Mouse (Mus musculus) heart, adult 18-20 months (tissue): ENCODE measurements around the gene Gm9999. TPM values are rescaled to one million over a fixed set of nuclear protein-coding genes. Genes with fewer than 3 reads are reported as not detected.
"Not testable (repeated sequence)": the region's sequence is repeated elsewhere in the genome, so short reads cannot be mapped to it uniquely, and the experiment has no call there.

Experiments
- DNase-seq, 2 experiments: peaks; one replicate each; pipeline ENCODE4 v3.0.0; 2021 to 2022; ENCODE audit warnings: mixed read lengths in 1 of 2
- long read RNA-seq, 2 experiments: library from polyadenylated mRNA; stranded (forward); transcript quantifications; one replicate each; pipeline ENCODE4 v2.0.0; 2021
- total RNA-seq, 2 experiments: library from RNA; stranded (reverse); gene quantifications; 2 replicates each; pipeline ENCODE4 v1.2.3; 2021

Gm9999 gene
- total RNA-seq: not detected
- long read RNA-seq, experiment 1, partial matches to known transcripts: 0 of 1 reads
- long read RNA-seq, experiment 1, other reads (novel, unspliced or antisense): 0 of 1 reads
- long read RNA-seq, experiment 2: 0 reads

DNA sequence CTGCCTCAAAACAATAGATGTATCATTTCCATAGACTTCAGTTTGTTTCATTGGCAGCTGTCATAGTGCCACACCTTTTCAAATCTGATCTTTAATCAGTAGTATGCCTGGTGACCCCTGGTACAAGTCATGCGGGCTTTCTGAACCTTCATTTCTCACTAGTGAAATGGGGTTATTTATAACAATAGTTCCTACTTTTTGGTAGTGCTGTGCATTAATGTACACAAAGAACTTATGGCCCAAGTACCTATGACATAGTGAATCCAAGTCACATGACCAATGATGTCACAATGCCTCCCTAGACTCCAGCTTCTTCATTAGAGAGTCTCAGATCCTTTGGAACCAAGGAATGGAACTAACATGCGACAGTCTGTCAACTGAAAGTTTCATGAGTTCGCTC is at the start of gene Gm9999:
Gene Gm9999, plus strand, starts transcription at position 301 of the 400 bp plus-strand sequence.
- DNase-seq: no peak

DNA sequence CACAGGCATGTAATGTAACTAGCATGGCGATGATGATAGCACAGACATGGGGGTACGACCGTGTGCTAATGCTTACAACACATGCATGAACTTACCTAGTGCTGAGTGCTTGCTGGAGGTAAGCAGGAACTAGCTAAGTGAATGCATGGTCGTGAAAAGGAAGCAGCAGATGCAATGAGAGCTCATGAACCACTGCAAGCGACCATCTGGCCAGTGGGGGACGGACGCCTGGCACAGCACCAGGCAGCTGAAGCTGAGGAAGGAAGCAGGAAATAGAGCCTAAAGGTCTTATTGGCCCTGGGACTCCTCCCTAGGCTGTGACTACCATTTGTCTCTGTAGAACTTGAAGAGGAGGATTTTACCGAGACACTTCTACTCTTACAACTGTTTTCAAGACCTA is 48.6 kb upstream of the Gm9999 start:
- no peak for DNase-seq

DNA sequence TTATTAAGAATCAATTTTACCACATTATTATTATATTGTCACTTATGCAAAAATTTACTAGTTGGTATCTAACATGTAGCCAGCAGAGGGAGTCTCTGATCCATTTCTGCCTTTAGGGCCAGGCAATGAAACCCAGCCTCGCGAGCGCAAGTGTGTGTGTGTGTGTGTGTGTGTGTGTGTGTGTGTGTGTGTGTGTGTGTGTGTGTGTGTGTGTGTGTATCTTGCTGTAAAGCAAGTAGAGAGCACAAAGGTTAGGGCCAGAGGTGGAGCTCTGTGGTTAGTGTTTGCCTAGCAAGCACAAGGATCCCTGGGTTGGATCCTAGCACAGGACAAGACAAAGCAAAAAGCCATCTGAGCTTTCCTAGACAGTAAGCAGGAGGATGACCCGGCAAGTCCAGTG is 47.5 kb upstream of the Gm9999 start:
- DNase-seq: peak; percentile 14 to 29

DNA sequence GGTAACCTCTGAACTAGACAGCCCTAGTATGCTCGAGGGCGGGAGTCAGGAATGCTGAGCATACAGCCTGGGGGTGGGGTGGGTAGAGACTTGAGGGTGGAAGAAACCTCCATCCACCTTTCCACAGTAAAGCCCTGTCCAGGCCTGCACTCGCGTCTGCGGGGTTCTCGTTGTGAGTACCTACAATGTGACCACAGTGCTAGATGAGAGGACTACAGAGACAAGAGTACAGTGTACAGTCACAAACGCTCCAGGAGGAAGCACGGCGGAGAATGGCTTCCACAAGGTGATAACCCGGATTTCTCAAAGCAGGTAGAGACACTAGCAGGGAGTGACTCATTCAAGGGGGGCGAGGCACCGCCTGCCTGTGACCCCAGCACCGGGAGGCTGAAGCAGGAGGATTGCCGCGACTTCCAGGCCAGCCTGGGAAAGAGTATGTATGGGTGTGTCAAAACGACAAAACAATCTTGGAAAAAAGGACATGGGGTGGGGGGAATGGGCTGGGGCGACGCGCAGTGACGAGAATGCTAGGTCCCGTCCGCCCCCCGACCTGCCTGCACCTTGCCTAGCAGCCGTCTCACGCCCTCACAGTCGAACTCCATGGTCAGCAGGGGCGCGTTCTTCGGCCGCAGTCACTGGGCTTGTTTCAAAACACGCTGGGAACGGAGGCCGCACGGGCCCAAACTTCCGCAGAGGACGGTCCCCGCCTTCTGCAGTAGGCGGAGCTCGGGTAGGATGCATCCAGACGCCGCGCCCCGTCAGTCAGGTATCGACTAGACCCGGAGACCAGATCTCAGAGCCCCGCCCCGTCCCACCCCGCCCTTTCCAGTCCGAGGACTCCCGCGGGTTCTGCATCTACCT is 25.3 kb upstream of the Gm9999 start, which contains the start of gene Uevld:
Gene Uevld, minus strand, starts transcription at position 697 of the 861 bp plus-strand sequence.
- DNase-seq: peak; percentile 96 to 99

DNA sequence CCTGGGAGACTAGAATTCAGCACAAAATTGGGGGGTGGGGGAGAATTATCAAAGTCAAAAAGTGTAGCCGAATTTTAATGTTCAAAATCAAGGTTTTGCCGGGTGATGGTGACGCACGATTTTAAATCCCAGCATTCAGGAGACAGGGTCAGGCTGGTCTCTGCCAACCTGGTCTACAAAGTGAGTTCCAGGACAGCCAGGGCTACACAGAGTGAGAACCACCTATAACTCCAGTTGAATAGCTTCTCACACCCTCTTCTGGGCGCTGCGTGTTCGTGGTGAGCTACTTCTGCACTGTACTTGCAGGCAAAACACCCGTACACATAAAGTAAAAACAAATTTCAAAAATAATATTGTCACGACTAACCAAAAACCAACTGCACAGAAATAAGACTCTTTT is 24.5 kb upstream of the Gm9999 start:
- DNase-seq: peak in 1 of 2 experiments; percentile 8

DNA sequence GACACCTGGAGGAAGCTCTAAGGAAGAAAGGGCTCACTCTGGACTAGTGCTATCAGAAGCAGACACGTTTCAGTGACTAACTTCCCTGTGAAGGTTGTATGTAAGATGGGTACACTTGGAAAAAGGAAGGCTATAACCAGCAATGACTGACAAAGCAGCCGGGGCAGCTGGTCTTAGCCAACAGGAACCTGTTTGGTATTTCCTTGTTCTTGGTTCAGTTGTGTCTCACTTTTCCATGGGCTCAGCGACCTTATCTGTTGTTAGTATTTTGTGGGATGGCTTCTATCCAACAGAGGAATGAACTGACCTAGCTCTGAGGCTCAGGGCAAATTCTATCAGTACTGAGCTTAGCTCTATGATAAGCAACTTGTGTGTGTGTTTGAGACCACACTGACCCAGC is 22.4 kb upstream of the Gm9999 start:
- DNase-seq: no peak

DNA sequence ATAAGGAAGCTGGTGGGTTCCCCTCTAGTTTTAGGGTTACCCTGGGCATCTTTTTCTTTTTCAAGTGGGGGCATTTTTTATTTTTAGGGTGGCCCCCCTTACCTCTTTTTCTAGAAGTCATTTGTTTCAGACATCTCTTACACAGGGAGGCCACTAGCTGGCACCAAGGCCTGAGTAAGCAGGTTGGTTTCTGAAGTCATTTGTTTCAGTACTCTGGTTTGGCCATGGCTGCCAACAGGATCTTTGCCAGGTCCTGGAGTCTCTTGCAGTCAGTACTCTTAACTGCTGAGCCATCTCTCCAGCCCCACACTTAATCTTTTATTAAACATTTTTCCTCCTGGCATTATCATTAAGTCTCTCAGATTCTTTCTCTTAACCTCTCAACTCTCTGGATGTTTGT is 21.2 kb upstream of the Gm9999 start:
- peak in 1 of 2 experiments; percentile 11 for DNase-seq

DNA sequence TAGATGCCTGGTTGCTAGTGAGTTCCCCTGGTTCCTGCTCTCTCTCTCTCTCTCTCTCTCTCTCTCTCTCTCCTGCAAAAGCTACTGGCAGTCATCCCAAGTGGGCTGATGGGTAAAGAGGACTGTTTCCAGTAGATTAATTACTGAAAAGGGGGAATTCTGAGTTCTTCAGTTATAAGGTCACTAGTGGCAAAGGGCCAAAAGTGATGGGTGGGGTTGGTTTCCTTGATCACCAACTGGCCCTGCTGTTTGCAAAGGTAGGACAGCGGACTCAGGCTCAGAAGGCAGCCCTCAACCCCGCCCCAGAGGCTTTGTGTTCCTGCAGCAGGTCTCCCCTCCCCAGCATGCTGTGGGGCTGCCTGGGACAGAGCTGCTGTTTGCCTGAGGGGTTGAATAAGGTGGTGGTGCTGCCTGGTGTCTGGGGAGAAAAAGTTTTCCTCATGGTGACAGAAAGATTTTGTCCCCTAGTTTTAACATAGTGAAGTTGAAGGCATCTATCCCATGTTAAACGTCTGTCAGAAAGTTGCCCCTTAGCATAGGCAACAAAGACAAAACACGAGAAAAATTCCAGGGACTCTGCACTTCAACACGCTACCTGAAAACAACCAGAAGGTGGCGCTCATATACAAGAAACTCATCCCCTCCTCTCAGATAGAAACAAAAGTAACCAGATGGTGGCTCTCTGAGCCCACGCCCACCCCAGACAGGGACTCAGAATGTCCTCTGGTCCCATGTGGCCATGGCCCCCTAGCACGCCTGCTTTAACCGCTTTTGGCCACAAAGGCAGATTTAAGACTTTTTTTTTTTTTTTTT is 20.4 kb upstream of the Gm9999 start:
- peak; percentile 76 to 86 for DNase-seq

DNA sequence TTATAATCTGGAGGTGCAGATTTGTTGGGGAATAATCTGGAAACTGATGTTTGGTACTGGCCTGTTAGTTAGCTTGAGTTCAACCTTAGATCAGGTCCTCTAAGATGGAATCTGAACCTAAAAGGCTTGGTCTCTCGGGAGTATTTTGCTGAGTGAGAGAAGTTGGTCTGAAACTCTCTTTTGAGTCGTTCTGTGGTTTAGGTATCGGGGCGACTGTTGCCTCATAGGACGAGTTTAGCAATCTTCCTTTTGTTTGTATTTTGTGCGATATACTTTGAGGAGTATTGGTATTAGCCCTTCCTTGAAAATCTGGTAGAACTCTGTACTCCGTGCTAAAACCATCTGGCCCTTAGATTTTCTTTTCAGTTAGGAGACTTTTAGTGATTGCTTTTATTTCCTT is 19.3 kb upstream of the Gm9999 start:
- no peak for DNase-seq

DNA sequence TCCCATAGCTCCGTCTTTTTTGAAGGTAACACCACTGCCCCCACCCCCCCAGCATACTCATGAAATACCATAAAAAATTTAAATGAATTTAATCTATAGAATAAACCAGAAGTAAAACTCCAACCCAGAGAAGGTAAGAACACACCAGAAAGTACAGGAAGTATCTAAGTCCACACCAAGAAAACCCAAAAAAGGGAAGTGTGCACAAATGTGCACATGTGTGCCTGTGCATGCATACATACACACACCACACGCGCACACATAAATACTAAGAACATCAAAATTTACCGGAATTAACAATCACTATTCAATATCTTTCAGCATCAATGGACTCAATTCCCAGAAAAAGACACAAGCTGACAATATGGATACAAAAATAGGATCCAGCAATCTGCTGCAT is 13.5 kb upstream of the Gm9999 start:
- DNase-seq: no peak

DNA sequence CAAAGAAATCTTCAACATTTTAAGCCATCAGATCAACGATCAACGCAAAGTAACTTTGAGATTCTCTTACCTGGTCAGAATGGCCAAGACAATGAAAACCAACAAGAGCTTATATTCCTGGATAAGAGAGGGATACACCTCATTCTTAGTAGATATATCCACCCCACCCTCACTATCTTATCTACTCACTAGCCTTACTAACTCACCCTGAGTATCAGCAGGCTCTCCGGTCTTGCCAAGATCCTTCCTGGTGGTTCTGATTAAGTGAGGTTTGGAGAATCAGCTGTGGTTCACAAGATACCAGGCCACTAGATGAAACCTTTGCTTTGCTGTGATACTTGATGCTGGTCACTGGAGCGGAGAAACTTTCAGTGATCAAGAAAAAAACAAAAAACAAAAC is 8.7 kb upstream of the Gm9999 start:
- no peak for DNase-seq

DNA sequence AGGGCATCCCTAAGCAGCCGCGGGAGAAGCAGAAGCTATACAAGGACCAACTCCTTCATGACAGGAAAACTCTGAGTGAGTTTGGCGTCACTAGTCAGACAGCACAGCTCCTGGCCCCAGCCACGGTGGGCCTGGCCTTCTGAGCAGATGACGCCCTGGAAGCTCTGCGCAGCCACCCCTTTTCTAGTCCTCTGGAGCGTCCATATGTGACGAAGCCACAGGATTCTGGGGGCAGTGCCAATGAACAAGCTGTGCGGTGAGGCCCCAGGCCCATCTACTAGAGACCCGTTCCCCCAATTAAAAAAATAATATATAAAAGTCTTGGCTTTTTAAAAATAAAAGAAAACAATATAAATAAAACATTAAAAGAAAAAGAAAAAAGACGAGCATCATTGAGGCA is 7.9 kb upstream of the Gm9999 start:
- DNase-seq: no peak

DNA sequence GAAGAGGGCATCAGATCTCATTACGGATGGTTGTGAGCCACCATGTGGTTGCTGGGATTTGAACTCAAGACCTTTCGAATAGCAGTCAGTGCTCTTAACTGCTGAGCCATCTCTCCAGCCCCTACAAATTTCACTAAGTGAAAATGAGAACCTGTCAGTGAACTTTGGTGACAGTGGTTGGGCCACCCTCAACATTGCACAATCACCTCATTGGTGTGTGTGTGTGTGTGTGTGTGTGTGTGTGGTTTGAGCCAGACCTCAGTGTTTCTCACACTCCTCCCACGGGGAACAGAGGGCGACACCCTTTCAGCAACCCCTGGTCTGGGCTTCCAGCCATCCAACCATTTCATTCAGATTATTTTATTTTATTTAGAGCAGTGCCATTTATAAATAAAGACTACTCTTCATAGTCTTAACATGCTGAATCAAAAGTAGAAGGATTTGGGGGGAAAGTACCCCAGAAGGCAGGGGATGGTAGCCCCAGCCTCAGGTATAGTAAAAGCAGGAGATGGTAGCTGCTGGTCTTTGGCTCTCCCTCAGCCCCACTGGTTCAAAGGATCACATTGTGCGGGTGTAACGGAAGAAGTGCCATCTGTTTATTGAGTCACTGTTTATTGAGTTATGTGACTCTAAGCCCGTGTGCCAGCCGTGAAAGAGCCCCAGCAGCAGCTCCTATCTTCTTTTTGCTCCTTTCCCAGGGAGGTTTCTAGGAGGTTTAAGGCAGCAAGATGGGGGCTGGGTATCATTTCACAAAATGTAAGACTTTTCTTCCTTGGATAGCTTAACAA is 2.5 kb downstream of the Gm9999 start:
- no peak for DNase-seq

DNA sequence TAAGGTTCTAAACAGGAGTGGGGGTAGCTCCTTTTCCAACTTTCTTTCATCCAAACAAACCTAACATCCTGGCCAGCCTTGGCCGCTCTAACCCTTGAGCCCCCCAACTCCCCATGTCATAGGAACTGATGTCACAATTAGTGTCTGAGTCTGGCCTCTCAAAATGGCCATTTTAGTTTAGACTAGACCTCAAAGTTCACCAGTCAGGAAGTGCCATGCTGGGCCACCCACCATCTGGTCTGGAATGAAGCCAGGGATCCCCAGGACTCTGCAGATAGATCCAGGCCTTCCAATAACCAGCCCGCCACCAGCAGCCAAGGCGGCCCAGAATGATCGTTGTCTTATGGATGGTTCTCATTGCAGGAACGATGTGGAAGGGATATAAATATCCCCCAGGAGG is 3.3 kb downstream of the Gm9999 start:
- no peak for DNase-seq

DNA sequence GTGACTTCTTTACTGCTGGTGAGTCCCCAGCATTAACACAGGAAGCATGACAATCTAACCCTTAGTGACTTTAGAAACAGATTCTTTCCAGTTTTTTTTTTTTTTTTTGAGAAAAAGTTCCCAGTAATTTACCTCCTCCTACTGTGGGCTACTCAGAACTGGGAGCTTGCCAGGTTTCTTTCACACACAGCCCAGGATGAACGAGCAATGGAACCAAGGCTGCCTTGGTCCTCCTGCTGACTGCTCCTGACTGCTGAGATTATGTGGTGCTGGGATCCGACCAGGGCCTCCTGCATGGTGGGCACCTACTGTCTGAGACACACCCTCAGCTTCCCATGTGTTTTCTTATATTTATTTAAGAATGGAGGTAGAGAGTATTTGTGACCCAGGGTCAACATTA is 3.7 kb downstream of the Gm9999 start:
- no peak for DNase-seq

DNA sequence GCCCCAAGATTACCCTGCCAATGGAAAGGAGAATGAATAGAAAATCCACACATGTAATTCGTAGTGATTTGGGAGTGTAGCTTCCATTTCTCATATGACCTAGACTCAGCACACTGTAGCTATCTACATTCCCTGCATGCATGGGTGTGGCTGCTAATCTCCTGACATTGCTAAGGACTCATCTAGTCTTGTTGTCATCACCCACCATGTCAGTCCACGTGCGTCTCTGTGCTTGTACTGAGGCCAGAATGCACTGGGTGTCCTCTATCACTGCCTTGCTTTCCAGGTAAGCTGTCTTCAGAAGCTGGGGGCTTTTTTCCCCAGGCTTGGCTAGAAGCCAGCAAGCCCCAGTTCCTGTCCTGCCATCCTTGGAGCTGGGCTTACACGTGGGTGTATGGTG is 6.0 kb downstream of the Gm9999 start:
- not testable (repeated sequence) for DNase-seq

DNA sequence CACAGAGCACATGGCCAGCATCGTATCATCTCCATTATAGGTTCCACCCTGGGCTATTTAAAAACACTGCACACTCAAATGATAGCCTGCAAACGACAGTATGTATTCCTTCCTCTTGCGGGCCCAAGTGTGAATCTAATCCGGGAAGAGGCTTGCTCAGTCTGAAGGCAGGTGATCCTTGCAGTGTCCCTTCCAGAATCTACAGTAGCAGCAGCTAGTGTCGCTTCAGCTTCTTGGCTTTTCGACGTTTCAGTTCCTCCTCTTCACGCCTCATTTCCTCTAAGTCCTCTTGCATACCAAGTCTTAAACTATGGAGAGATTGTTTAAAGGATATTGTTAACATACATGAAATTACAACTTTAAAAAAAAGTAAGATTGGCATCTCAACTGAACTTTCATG is 9.7 kb downstream of the Gm9999 start:
- no peak for DNase-seq

DNA sequence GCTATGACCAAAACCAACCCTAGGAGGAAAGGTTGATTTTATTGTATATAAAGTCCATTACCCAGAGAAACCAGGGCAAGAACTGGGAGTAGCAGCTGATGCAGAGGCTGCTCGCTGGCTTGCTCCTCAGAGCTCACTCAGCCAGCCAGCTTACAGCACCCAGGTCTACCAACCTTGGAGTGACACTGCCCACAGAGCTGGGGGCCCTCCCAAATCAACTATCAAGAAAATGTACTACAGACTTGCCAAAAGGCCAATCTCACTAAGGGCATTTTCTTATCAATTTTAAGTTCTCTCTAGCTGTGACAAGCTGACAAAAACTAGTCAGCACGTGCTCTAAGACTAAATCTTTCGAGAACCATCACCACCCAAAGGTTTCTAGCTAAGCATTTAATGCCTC is 12.2 kb downstream of the Gm9999 start:
- DNase-seq: no peak

DNA sequence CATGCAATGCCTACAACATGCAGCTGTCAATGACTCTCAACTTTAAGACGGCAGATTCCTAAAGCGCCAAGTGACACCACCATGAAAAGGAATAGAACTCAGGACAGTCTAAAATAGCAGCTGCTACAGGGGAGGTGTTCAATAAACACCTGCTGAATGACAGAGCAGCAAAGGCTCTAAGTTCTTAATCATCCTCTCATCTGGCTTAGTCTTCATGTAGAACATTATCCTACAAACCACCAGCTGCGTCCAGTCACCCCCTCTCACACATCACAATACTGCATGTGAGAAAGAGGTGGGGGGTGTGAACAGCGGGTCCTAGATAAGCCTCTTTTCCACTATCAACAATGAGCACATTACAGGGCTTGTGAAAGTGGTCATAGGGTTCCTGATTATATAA is 13.6 kb downstream of the Gm9999 start:
- DNase-seq: no peak

DNA sequence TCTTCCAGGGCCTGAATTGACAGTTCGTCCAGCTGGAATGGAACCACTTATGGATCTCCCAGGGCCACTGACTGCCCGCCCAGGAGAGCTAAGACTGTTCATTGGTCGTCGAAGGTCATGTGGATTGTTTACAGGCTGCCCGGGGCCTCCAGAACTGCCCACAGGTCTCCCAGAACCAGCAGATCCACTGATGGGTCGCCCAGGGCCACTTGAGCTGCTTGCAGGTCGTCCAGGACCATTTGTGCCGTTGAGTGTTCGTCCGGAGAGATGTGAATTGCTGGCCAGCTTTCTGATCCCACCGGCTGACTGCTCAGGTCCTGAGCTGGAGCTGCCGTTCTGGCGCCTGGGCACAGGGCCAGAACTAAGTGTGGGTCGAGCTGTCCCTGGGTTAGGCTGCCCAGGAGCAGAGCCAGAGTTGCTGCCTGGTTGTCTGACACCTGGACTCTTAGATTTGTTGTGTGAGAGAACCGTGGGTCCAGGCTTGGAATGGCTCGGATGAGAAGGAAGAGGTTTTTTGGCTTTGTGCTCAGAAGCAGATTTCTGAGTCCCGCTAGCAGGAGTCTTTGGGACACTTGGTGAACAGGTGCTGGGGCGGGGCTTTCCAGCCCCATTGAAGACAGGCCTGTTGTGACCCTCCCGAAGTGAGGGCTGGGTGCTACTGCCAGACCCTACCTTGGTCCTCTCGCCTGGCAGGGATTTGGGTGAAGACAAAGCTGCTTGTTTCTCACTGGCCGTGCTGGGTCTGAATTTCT is 14.4 kb downstream of the Gm9999 start:
- DNase-seq: peak; percentile 57 to 63

DNA sequence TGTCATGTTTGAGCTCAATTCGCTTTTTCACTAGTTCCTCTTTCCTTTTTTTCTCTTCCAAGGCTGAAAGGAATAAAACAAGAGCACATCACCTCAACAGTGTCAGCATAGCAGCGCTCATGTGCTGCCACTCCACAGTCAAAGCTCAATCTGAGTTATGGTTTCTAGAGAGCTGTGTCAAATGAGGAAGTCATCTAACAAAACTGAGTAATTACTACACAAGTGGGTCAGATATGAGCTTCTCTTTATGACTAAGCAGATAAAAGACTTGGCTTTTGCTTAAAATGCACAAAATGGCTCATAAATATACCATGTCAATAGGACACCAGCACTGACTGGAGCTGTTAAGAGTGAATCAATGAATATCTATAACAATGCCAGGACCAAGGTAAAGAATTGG is 15.6 kb downstream of the Gm9999 start:
- DNase-seq: no peak
